Mouse (Mus musculus) sigmoid colon, adult 10 weeks (tissue): ENCODE measurements around the gene Pank1. TPM values are rescaled to one million over a fixed set of nuclear protein-coding genes. Genes with fewer than 3 reads are reported as not detected.

ENCODE experiments used
- polyA plus RNA-seq: library from polyadenylated mRNA; stranded (reverse); fragments of 350-450 nt; fragmentation: Illumina TruSeq; extraction: RNeasy Lipid Tissue Mini Kit (QIAGEN cat#74804); gene quantifications from one replicate; pipeline ENCODE4 v1.2.3, GENCODE M21; 2014; ENCODE audit warnings: low read depth, low replicate concordance

Pank1 gene
- polyA plus RNA-seq: 54.1 TPM

GRCm38 (mm10) chr19:34878603-34879541 is at the start of gene Pank1:
Pank1 (minus strand) TSS chr19:34879455.

DNA sequence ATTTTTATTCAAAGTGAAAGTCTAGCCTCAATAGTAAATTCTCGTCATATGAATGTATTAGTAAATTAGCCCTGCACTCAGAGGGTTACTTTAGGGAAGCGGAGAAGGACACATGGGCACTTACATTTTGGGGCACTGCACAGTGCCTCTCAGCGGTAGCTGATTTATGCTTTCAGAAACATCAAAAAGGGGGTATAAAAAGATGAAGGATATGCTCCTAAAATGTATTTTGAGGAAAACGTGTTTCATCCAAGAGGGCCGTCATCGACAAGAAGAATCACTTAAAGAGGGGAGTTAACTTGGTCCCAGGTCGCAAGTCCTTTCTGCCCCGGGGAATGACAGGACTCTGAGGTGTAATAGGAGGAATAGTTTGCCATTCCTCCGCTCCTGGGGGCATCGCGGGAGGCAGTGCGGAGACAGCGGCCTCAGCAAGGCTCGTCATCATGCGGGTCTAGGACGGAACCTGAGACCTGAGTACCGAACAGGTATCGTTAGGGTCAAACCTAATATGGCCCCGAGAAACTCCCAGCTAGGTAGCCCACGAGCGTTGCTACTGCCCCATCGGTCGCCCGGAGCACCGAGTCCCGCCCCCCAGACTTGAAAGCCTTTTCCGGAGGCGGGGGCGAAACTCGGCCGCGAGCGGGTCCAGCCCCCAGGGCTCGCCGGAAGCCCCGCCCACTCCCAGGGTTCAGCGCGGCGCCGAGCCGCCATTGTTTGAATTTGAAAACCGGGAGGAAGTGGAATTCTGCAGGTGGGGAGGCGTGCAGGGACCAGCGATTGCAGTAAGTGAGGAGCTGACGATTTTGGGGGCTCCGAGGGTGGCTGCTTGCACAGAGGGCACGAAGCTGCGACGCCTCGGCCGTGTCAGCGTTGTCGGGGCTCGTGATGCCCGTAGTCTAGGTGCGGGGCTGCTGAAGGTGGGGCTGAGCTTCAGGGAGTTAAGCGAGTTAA is 42.7 kb upstream of the Pank1 start, which contains the start of gene Kif20b:
TSS of gene Kif20b (plus strand) at position 710 of the 951 bp plus-strand sequence.

Other genes starting within 250 kb of the Pank1 start
- 25.4 TPM for gene Ifit1bl2, start 238.7 kb downstream of the Pank1 start, polyA plus RNA-seq
- gene Ifit1, start 238.6 kb downstream of the Pank1 start, polyA plus RNA-seq: 32.0 TPM
- 15.1 TPM for gene Slc16a12, start 132.2 kb downstream of the Pank1 start, polyA plus RNA-seq
- 33.2 TPM for gene Kif20b, start 42.9 kb upstream of the Pank1 start, polyA plus RNA-seq